Mouse (Mus musculus) MEL (cell line): ENCODE measurements at regions not wholly inside any gene's neighbourhood (a gene's known extent, or its start where the extent isn't known, plus 50 kb on each side); places are given as distances from the start of the nearest gene placed in this dataset.

Experiments used
- DNase-seq: peaks from one replicate; pipeline ENCODE4 v3.0.0; 2011; ENCODE audit warnings: low read depth, low spot score
- H3K27ac ChIP-seq: 2 replicates; pipeline ENCODE4 v1.5.1; 2012; ENCODE audit warnings: low read depth, mild to moderate bottlenecking, control low read depth, low read length, moderate library complexity; ENCODE audit not compliant: control insufficient read depth
- H3K27me3 ChIP-seq, 2 experiments: fragments of 150-350 bp in 1 of 2; sonication (generic) in 1 of 2; 2 replicates each; pipeline ENCODE4 v1.6.1; 2012; ENCODE audit warnings: low read length in 2 of 2, mild to moderate bottlenecking in 2 of 2, improper control_type of control experiment in 1 of 2, moderate library complexity in 1 of 2; ENCODE audit not compliant: insufficient read depth in 2 of 2, control insufficient read depth in 1 of 2
- H3K36me3 ChIP-seq, 2 experiments: 2 replicates each; pipeline ENCODE4 v1.6.1; 2012 to 2014; ENCODE audit warnings: low read length in 2 of 2, improper control_type of control experiment in 1 of 2, inconsistent platforms in 1 of 2, mild to moderate bottlenecking in 1 of 2; ENCODE audit not compliant: insufficient read depth in 2 of 2, control insufficient read depth in 1 of 2
- H3K4me1 ChIP-seq, 2 experiments: fragments of 150-350 bp in 1 of 2; sonication (generic) in 1 of 2; 2 replicates each; pipeline ENCODE4 v1.6.1; 2012; ENCODE audit warnings: low read length in 2 of 2, improper control_type of control experiment in 1 of 2, mild to moderate bottlenecking in 1 of 2; ENCODE audit not compliant: insufficient read depth in 2 of 2, control insufficient read depth in 1 of 2
- H3K4me3 ChIP-seq, 2 experiments: fragments of 150-350 bp in 1 of 2; sonication (generic) in 1 of 2; 2 replicates each; pipeline ENCODE4 v1.5.1; 2012; ENCODE audit warnings: low read depth in 2 of 2, low read length in 2 of 2, mild to moderate bottlenecking in 2 of 2, moderate library complexity in 2 of 2, control low read depth in 1 of 2, improper control_type of control experiment in 1 of 2; ENCODE audit not compliant: control insufficient read depth in 1 of 2, insufficient read depth in 1 of 2
- H3K79me2 ChIP-seq: 2 replicates; pipeline ENCODE4 v1.6.1; 2012; ENCODE audit warnings: mild to moderate bottlenecking, low read length, moderate library complexity; ENCODE audit not compliant: control insufficient read depth, poor library complexity, insufficient read depth
- H3K9ac ChIP-seq: 2 replicates; pipeline ENCODE4 v1.6.1; 2012; ENCODE audit warnings: low read depth, mild to moderate bottlenecking, control low read depth, low read length, moderate library complexity; ENCODE audit not compliant: control insufficient read depth, poor library complexity, severe bottlenecking
- H3K9me3 ChIP-seq: fragments of 150-350 bp; sonication (generic); replicated peaks from 2 replicates; pipeline ENCODE4 v1.6.1; 2012; ENCODE audit warnings: mild to moderate bottlenecking, low read length, improper control_type of control experiment, moderate library complexity; ENCODE audit not compliant: insufficient read depth
- BHLHE40 ChIP-seq: IDR thresholded peaks from 2 replicates; pipeline ENCODE4 v1.6.1; 2012; ENCODE audit warnings: low read depth, mild to moderate bottlenecking, inconsistent platforms, low read length, improper control_type of control experiment, borderline replicate concordance
- CTCF ChIP-seq, 3 experiments: IDR thresholded peaks in 2 of 3; conservative IDR thresholded peaks in 1 of 3; 2 replicates each; pipeline ENCODE4 v1.5.1; 2011 to 2012; ENCODE audit warnings: low read length in 3 of 3, low read depth in 2 of 3, mild to moderate bottlenecking in 2 of 3, improper control_type of control experiment in 1 of 3, inconsistent platforms in 1 of 3, mixed read lengths in 1 of 3, moderate library complexity in 1 of 3; ENCODE audit not compliant: control insufficient read depth in 1 of 3, insufficient read depth in 1 of 3, poor library complexity in 1 of 3, severe bottlenecking in 1 of 3
- E2F4 ChIP-seq: IDR thresholded peaks from 2 replicates; pipeline ENCODE4 v1.6.1; 2011; ENCODE audit warnings: low read depth, low read length, improper control_type of control experiment, borderline replicate concordance
- ETS1 ChIP-seq: IDR thresholded peaks from 2 replicates; pipeline ENCODE4 v1.6.1; 2012; ENCODE audit warnings: low read depth, mild to moderate bottlenecking, inconsistent platforms, low read length, improper control_type of control experiment, moderate library complexity
- GABPA ChIP-seq: IDR thresholded peaks from 2 replicates; pipeline ENCODE4 v1.6.1; 2012; ENCODE audit warnings: low read depth, mild to moderate bottlenecking, inconsistent platforms, low read length, improper control_type of control experiment, moderate library complexity
- GATA1 ChIP-seq: IDR thresholded peaks from 2 replicates; pipeline ENCODE4 v1.6.1; 2011; ENCODE audit warnings: low read depth, low read length, improper control_type of control experiment
- HCFC1 ChIP-seq: IDR thresholded peaks from 2 replicates; pipeline ENCODE4 v1.6.1; 2012; ENCODE audit warnings: low read depth, mild to moderate bottlenecking, inconsistent platforms, low read length, improper control_type of control experiment, moderate library complexity
- KAT2A ChIP-seq: conservative IDR thresholded peaks from 2 replicates; pipeline ENCODE4 v1.6.1; 2012; ENCODE audit warnings: low read depth, low read length, improper control_type of control experiment, inconsistent platforms
- MAZ ChIP-seq: IDR thresholded peaks from 2 replicates; pipeline ENCODE4 v1.6.1; 2012; ENCODE audit warnings: low read depth, mild to moderate bottlenecking, inconsistent platforms, low read length, improper control_type of control experiment
- MXI1 ChIP-seq: IDR thresholded peaks from 2 replicates; pipeline ENCODE4 v1.6.1; 2011; ENCODE audit warnings: mild to moderate bottlenecking, low read depth, low read length, improper control_type of control experiment
- MYB ChIP-seq: IDR thresholded peaks from 2 replicates; pipeline ENCODE4 v1.6.1; 2011; ENCODE audit warnings: mild to moderate bottlenecking, low read depth, low read length, improper control_type of control experiment
- MYC ChIP-seq: IDR thresholded peaks from 2 replicates; pipeline ENCODE4 v1.6.1; 2011; ENCODE audit warnings: low read depth, mild to moderate bottlenecking, low read length, improper control_type of control experiment, moderate library complexity
- NELFE ChIP-seq: IDR thresholded peaks from 2 replicates; pipeline ENCODE4 v1.6.1; 2011; ENCODE audit warnings: low read depth, low read length, improper control_type of control experiment
- NRF1 ChIP-seq: IDR thresholded peaks from 2 replicates; pipeline ENCODE4 v1.6.1; 2014; ENCODE audit warnings: low read depth, mild to moderate bottlenecking, inconsistent platforms, low read length, improper control_type of control experiment, moderate library complexity; ENCODE audit not compliant: poor library complexity, insufficient read depth, severe bottlenecking
- POLR2A ChIP-seq, 2 experiments: IDR thresholded peaks; 2 replicates each; pipeline ENCODE4 v1.6.1; 2011 to 2012; ENCODE audit warnings: low read length in 2 of 2, mild to moderate bottlenecking in 2 of 2, control low read depth in 1 of 2, improper control_type of control experiment in 1 of 2, low read depth in 1 of 2, moderate library complexity in 1 of 2; ENCODE audit not compliant: control insufficient read depth in 1 of 2, insufficient read depth in 1 of 2, poor library complexity in 1 of 2
- POLR2AphosphoS5 ChIP-seq: IDR thresholded peaks from 2 replicates; pipeline ENCODE4 v1.6.1; 2012; ENCODE audit warnings: low read depth, borderline replicate concordance, mild to moderate bottlenecking, inconsistent platforms, low read length, moderate library complexity, mixed read lengths
- SIN3A ChIP-seq: IDR thresholded peaks from 2 replicates; pipeline ENCODE4 v1.6.1; 2012; ENCODE audit warnings: low read length, improper control_type of control experiment, inconsistent platforms
- UBTF ChIP-seq: IDR thresholded peaks from 2 replicates; pipeline ENCODE4 v1.6.1; 2012; ENCODE audit warnings: low read depth, mild to moderate bottlenecking, inconsistent platforms, low read length, improper control_type of control experiment, moderate library complexity, borderline replicate concordance; ENCODE audit not compliant: insufficient read depth
- USF2 ChIP-seq, 2 experiments: IDR thresholded peaks; 2 replicates each; pipeline ENCODE4 v1.6.1; 2011 to 2012; ENCODE audit warnings: improper control_type of control experiment in 2 of 2, low read length in 2 of 2, borderline replicate concordance in 1 of 2, inconsistent platforms in 1 of 2, low read depth in 1 of 2, mild to moderate bottlenecking in 1 of 2; ENCODE audit not compliant: insufficient read depth in 1 of 2
- ZC3H11A ChIP-seq: IDR thresholded peaks from 2 replicates; pipeline ENCODE4 v1.6.1; 2012; ENCODE audit warnings: low read depth, mild to moderate bottlenecking, inconsistent platforms, low read length, improper control_type of control experiment
- ZKSCAN1 ChIP-seq: IDR thresholded peaks from 2 replicates; pipeline ENCODE4 v1.6.1; 2012; ENCODE audit warnings: low read depth, mild to moderate bottlenecking, inconsistent platforms, low read length, improper control_type of control experiment, moderate library complexity
- ZMIZ1 ChIP-seq: IDR thresholded peaks from 2 replicates; pipeline ENCODE4 v1.6.1; 2012; ENCODE audit warnings: low read depth, mild to moderate bottlenecking, inconsistent platforms, low read length, improper control_type of control experiment, moderate library complexity

- no peak for DNase-seq
- H3K36me3 ChIP-seq, result no peaks in the 10 kb centered on the region
- no peaks in the 10 kb centered on the region for H3K79me2 ChIP-seq
- no peaks in the 10 kb centered on the region for H3K9me3 ChIP-seq
- H3K27me3 ChIP-seq, result peaks cover 7% of the 10 kb centered on the region in 2 experiments
- H3K4me1 ChIP-seq, result no peaks in the 10 kb centered on the region
- no peak overlapping the region for H3K9ac ChIP-seq
- no peak overlapping the region for H3K27ac ChIP-seq
- no peak for TF ChIP-seq MAZ
- TF ChIP-seq MYC, result no peak
- no peak for TF ChIP-seq ZC3H11A
- TF ChIP-seq KAT2A, result no peak
- TF ChIP-seq BHLHE40, result no peak
- TF ChIP-seq GATA1, result no peak
- no peak for TF ChIP-seq GABPA
- TF ChIP-seq POLR2AphosphoS5, result no peak
- no peak for TF ChIP-seq CTCF (IDR thresholded peaks at IDR 0.05 in 2 of 3, conservative IDR thresholded peaks at IDR 0.05 in 1 of 3; ENCODE audit: control insufficient read depth in 1 of 3, insufficient read depth in 1 of 3, low read depth in 2 of 3, low read length in 3 of 3, poor library complexity in 1 of 3, severe bottlenecking in 1 of 3)
- no peak overlapping the region for H3K4me3 ChIP-seq
These were observed 75.9 kb upstream of the Gm6657 start for GRCm38 (mm10) chr12:78118131-78118530.

- DNase-seq, result no peak
- Histone ChIP-seq H3K36me3 (no peaks in the 10 kb centered on the region), H3K27ac (no peak overlapping the region), H3K9ac (no peak overlapping the region), H3K9me3 (no peaks in the 10 kb centered on the region), H3K4me3 (no peak overlapping the region), H3K4me1 (no peaks in the 10 kb centered on the region), H3K79me2 (no peaks in the 10 kb centered on the region), H3K27me3 (peaks cover 2 to 5% of the 10 kb centered on the region in 2 experiments)
- TF ChIP-seq ETS1 (no peak), MYB (no peak), GATA1 (no peak), ZMIZ1 (no peak), MXI1 (no peak), MYC (no peak), POLR2A (IDR thresholded peaks at IDR 0.05; ENCODE audit: control insufficient read depth in 1 of 2, insufficient read depth in 1 of 2, low read depth in 1 of 2, low read length in 2 of 2, poor library complexity in 1 of 2) (no peak), E2F4 (no peak), UBTF (no peak), MAZ (no peak), SIN3A (no peak), USF2 (IDR thresholded peaks at IDR 0.05; ENCODE audit: borderline replicate concordance in 1 of 2, insufficient read depth in 1 of 2, low read depth in 1 of 2, low read length in 2 of 2) (no peak), NRF1 (no peak), NELFE (no peak), ZKSCAN1 (no peak), HCFC1 (no peak), BHLHE40 (no peak)
These were observed 74.8 kb upstream of the Gm6657 start for GRCm38 (mm10) chr12:78119246-78119645.
